Mouse (Mus musculus) bone marrow macrophage, adult 2 months (primary cell): ENCODE results near the gene Tas2r143.

Experiments
- CTCF ChIP-seq: IDR thresholded peaks from 2 replicates; pipeline ENCODE4 v1.5.1; 2012; ENCODE audit warnings: low read depth, mild to moderate bottlenecking, low read length, moderate library complexity
- POLR2A ChIP-seq: IDR thresholded peaks from 2 replicates; pipeline ENCODE4 v1.6.1; 2012; ENCODE audit warnings: mild to moderate bottlenecking, low read depth, low read length, borderline replicate concordance

DNA sequence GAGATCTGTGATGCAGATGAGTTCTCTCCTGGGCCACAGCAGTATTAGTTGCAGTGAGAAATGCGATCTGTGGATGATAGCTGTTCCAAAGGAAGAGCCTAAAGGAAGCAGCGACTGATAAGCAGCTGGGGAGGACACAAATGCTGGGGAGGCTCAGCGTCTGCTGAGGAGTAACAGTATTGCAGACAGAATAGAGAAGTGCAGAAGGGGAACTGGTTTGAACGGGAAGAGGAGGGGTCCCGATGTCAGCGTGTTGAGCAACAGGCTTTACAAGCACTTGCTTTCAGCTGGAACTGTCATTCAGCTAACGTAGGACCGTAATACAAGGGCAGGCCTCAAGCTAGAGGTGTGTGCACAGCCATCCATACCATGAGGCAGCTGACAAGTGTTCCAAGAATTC is 46.9 kb upstream of the Tas2r143 start:
- TF ChIP-seq CTCF: no peak
- TF ChIP-seq POLR2A: no peak
